Mouse (Mus musculus) embryo, embryonic 11.5 days (tissue): ENCODE results near the gene Cacna1c.

Experiments
- DNase-seq: peaks from one replicate; pipeline ENCODE4 v3.0.0-alpha.2; 2012; ENCODE audit warnings: low read depth, low spot score

Cacna1c gene

GRCm38 (mm10) chr6:119145109-119145508 lies 51.1 kb downstream of the Cacna1c start:
- no peak for DNase-seq

- no peak for DNase-seq
These were observed 56.7 kb downstream of the Cacna1c start for GRCm38 (mm10) chr6:119139561-119139960.

GRCm38 (mm10) chr6:119137768-119138167 lies 58.5 kb downstream of the Cacna1c start:
- no peak for DNase-seq

- no peak for DNase-seq
These were observed 63.4 kb downstream of the Cacna1c start for GRCm38 (mm10) chr6:119132863-119133262.

GRCm38 (mm10) chr6:119132111-119132735 lies 64.0 kb downstream of the Cacna1c start:
- DNase-seq, result no peak

DNA sequence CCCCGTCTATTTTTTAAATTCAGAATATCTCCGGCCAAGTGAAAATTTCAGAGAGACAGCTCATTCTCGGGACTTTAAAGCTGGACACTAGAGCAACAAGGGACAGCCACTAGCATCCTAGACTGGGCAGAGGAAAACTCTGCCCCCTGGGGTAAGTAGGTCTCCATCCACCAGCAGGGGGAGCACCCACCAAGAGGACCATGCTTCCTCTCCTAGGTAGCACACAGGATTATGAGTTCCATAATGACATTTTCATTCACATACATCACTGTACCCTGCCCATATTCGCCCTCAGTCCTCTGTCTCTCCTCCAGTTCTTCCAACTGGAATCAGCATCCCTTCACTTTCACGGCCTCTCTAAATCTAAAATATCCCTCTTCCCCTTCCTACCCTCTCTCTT lies 66.6 kb downstream of the Cacna1c start:
- DNase-seq, result no peak

DNA sequence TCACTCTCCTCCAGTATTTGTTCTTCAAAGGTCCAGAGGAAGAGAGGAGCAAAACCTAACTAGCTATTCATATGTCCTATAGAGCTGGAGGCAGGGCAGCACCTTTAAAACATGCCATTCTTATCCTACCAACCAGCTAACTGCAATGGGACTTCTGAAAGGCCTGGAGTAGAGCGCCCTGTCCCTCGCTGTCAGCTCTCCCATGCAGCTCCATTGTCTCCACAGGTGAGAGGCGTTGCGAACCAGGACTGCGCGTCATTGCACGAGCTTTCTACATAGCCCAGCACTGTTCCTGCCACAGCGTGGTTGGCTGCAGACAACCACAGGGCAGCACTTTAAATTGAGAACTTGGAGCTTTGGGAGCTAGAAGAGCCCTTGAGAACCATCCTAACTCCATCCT lies 67.7 kb downstream of the Cacna1c start:
- DNase-seq, result no peak

GRCm38 (mm10) chr6:119128076-119128475 lies 68.1 kb downstream of the Cacna1c start:
- no peak for DNase-seq

- DNase-seq, result no peak
These were observed 69.2 kb downstream of the Cacna1c start for GRCm38 (mm10) chr6:119126991-119127390.

DNA sequence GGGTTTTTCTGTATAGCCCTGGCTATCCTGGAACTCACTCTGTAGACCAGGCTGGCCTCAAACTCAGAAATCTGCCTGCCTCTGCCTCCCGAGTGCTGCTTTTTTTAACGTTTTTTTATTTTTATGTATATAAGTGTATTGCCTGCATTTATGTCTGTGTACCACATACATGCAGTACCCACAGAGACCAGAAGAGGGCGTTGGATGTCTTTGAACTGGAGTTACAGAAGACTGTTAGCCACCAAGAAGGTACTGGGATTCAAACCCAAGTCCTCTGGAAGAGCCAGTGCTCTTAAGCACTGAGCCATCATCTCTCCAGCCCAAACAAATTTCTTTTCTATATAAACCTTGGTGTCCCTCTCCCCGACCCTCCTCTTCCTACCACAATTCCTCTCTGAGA lies 77.8 kb downstream of the Cacna1c start:
- DNase-seq, result no peak

GRCm38 (mm10) chr6:119116290-119116689 lies 79.9 kb downstream of the Cacna1c start:
- no peak for DNase-seq

GRCm38 (mm10) chr6:119113362-119113761 lies 82.9 kb downstream of the Cacna1c start:
- no peak for DNase-seq

- no peak for DNase-seq
These were observed 85.8 kb downstream of the Cacna1c start for GRCm38 (mm10) chr6:119110369-119110768.

DNA sequence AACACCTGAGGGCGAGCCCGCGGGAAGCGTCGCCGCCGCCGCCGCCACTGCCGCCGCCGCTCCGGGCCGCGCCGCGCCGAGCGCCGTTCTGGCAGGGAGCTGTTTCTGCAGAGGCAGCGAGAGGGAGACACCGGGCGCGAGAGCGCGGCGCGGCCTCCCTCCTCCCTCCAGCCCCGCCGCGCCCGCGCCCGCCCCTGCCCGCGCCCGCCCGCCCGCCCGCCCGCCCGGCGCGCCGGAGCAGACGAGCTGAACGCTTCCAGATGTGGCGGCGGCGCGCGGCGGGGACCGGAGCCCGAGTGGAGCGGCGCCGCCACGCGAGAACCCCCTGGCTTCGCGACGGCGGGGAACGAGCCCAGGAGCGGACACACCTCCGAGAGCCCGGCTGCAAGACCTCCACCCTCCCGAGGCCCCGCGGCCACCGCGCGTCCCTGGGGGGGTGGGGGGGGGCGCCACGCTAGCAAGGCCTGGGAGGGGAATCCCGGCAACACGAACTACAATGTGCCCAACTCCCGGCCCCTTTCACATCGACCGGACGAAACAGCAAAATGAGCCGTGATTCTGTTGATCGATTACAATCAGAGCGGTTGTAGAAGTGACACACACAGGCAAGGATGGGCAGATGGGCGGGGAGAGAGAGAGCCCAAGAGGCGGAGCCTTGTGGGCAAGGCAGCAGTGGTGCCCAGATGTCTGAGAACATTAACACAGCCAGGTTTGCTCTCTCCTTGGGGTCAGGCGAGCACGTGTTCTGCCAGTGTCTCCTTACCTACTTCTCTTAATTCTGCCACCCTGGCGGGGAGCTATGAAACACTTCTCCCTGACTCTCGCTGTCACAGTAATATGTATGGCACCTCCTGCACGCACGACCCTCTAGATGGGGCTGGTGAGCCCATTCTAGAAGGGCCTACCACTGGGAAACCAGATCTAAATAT lies 87.5 kb downstream of the Cacna1c start:
- peak; percentile 67 for DNase-seq

DNA sequence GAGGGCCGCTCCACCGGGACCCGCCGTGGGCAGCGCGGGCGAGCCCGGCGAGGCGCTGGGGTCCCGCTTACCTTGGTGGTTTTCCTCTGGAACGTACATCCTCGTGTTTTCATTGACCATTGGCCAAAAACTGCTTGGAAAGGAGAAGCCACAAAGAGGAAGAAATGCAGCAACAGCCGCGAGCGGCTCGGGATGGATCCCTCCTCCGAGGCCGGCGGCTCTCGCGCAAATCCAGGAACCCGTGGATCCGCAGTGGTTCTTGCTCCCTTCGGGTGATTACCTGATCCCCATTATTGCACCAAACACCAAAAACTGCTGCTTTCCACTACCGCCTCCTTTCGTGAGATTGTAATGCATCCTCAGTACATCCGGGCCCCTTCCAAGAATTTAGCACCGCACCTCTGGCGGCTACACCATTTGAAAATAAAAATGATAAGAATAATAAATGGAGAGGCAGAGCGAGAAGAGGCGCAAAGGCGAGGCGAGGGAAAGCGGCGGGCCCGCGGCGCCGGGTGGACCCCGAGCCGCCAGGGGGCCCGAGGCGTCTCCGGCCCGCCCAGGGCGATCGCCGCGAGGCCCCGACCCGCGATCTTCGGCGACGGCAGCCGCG lies 88.3 kb downstream of the Cacna1c start:
- DNase-seq, result peak; percentile 13

- DNase-seq, result peak; percentile 29
These were observed 88.9 kb downstream of the Cacna1c start for GRCm38 (mm10) chr6:119107140-119107855.

DNA sequence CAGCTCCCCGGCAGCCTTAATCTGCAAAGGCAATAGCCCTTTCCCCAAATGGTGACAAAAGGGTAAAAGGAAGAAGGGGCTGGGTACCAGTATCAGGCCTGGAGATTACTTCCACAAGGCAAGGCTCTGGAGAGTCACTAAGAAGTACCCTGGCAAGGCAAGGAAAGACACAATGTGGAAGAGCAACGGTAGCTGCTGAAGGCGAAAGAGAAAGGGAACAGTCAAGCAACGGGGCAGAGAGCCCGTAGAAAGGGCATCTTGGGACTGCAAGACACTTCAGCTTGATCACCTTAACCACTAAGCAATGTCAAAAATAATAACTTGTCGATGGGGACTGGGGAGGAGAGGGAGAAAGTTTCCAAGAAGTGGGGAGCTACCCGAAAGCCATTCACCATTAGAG lies 89.5 kb downstream of the Cacna1c start:
- no peak for DNase-seq

GRCm38 (mm10) chr6:119105651-119106595 lies 90.3 kb downstream of the Cacna1c start:
- no peak for DNase-seq

DNA sequence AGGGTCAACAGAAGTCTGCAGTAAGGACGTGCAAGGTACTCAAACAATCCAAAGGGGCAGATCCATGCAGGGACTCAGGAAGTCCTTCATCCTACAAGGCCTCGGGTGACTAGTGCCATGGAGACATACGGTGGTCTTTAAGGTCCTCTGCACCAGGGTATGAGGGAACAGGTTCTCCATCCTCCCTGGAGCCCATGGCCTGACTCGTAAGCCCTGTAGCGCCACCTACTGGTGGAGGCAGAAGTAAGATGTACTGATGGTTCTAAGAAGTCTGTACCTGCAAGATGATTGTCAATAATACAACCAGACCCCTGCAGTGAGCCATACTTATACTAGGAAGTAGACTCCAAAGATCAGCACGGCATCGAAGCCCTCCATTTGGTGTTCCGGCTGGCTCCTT lies 92.0 kb downstream of the Cacna1c start:
- DNase-seq, result peak; percentile 68

DNA sequence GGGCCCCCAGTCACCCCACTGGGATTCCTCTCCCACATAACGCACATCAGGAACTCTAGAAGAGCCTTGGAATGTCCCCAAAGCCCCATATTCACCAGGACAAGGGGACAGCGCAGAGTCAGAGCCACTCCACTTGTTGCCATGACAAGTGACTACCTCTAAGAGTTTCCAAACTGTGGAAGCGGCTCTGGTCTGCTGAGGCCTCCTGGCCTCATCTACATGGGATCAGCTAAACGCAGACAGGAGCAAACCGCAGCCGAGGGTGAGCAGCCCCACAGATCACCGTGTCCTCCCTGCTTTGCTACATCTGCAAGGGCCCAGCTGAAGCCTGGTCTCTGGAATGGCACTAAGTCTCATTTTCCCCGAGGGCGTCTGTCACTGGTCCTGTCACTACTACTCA lies 93.3 kb downstream of the Cacna1c start:
- no peak for DNase-seq

- no peak for DNase-seq
These were observed 96.9 kb downstream of the Cacna1c start for GRCm38 (mm10) chr6:119099333-119099732.
